Mouse (Mus musculus): ENCODE results near the gene Tnfrsf13b. TPM values are rescaled to one million over a fixed set of nuclear protein-coding genes. Genes with fewer than 3 reads are reported as not detected.

Tnfrsf13b gene
- total and polyA plus RNA-seq, 2 experiments = 0.65 to 0.91 TPM

- Histone ChIP-seq H3K4me1 (ENCODE audit: control insufficient read depth, insufficient read depth, low read length) (no peaks in the 10 kb centered on the region; the same call in 1 of the 2 replicates), H3K9ac (ENCODE audit: low read depth, low read length) (no peak overlapping the region), H3K27ac (replicated peaks; ENCODE audit: insufficient read depth, low read depth, low read length) (no peak overlapping the region), H3K27me3 (ENCODE audit: control insufficient read depth, insufficient read depth, low read length) (no peaks in the 10 kb centered on the region), H3K4me3 (ENCODE audit: insufficient read depth, low read depth, low read length) (no peak overlapping the region), H3K79me2 (ENCODE audit: control insufficient read depth, insufficient read depth, low read length) (no peaks in the 10 kb centered on the region), H3K36me3 (ENCODE audit: control insufficient read depth, insufficient read depth, low read length) (no peaks in the 10 kb centered on the region)
- no peak for TF ChIP-seq POLR2A (IDR thresholded peaks at IDR 0.05; ENCODE audit: extremely low read depth, insufficient read depth, low read length)
- TF ChIP-seq CTCF (IDR thresholded peaks at IDR 0.05; ENCODE audit: low read depth, low read length) = peak; percentile 18; the same call in 1 of the 2 replicates
- peak; percentile 83 for DNase-seq (ENCODE audit: extremely low read depth, low read depth, low spot score)
- 9% methylated on average over 1 of the region's 1 CpGs for WGBS
Observed at GRCm38 (mm10) chr11:61098046-61098445, 28.5 kb upstream of the Tnfrsf13b start.

GRCm38 (mm10) chr11:61102397-61103339 is 23.9 kb upstream of the Tnfrsf13b start:
- H3K9ac ChIP-seq (ENCODE audit: low read depth, low read length) = no peak overlapping the region
- no peaks in the 10 kb centered on the region for H3K79me2 ChIP-seq (ENCODE audit: control insufficient read depth, insufficient read depth, low read length)
- H3K4me1 ChIP-seq (ENCODE audit: control insufficient read depth, insufficient read depth, low read length) = no peaks in the 10 kb centered on the region; the same call in 1 of the 2 replicates
- H3K36me3 ChIP-seq (ENCODE audit: control insufficient read depth, insufficient read depth, low read length) = no peaks in the 10 kb centered on the region
- H3K4me3 ChIP-seq (ENCODE audit: insufficient read depth, low read depth, low read length) = no peak overlapping the region
- no peaks in the 10 kb centered on the region for H3K27me3 ChIP-seq (ENCODE audit: control insufficient read depth, insufficient read depth, low read length)
- no peak overlapping the region for H3K27ac ChIP-seq (replicated peaks; ENCODE audit: insufficient read depth, low read depth, low read length)
- DNase-seq (ENCODE audit: extremely low read depth, low read depth, low spot score) = peak; percentile 13
- WGBS = 58% methylated on average over 13 of the region's 13 CpGs
- TF ChIP-seq POLR2A (IDR thresholded peaks at IDR 0.05; ENCODE audit: extremely low read depth, insufficient read depth, low read length) = no peak
- no peak for TF ChIP-seq CTCF (IDR thresholded peaks at IDR 0.05; ENCODE audit: low read depth, low read length)

GRCm38 (mm10) chr11:61104241-61104901 is 22.2 kb upstream of the Tnfrsf13b start:
- Histone ChIP-seq H3K4me1 (ENCODE audit: control insufficient read depth, insufficient read depth, low read length) (no peaks in the 10 kb centered on the region), H3K79me2 (ENCODE audit: control insufficient read depth, insufficient read depth, low read length) (no peaks in the 10 kb centered on the region), H3K36me3 (ENCODE audit: control insufficient read depth, insufficient read depth, low read length) (no peaks in the 10 kb centered on the region), H3K4me3 (ENCODE audit: insufficient read depth, low read depth, low read length) (no peak overlapping the region), H3K9ac (ENCODE audit: low read depth, low read length) (no peak overlapping the region), H3K27me3 (ENCODE audit: control insufficient read depth, insufficient read depth, low read length) (no peaks in the 10 kb centered on the region), H3K27ac (replicated peaks; ENCODE audit: insufficient read depth, low read depth, low read length) (no peak overlapping the region)
- TF ChIP-seq CTCF (IDR thresholded peaks at IDR 0.05; ENCODE audit: low read depth, low read length) (peak; percentile 98), POLR2A (IDR thresholded peaks at IDR 0.05; ENCODE audit: extremely low read depth, insufficient read depth, low read length) (no peak)
- DNase-seq (ENCODE audit: extremely low read depth, low read depth, low spot score) = peak; percentile 66
- WGBS = 20% methylated on average over 20 of the region's 20 CpGs

- TF ChIP-seq CTCF (IDR thresholded peaks at IDR 0.05; ENCODE audit: low read depth, low read length) = no peak
- TF ChIP-seq POLR2A (IDR thresholded peaks at IDR 0.05; ENCODE audit: extremely low read depth, insufficient read depth, low read length) = no peak
- Histone ChIP-seq H3K9ac (ENCODE audit: low read depth, low read length) (no peak overlapping the region), H3K79me2 (ENCODE audit: control insufficient read depth, insufficient read depth, low read length) (no peaks in the 10 kb centered on the region), H3K36me3 (ENCODE audit: control insufficient read depth, insufficient read depth, low read length) (no peaks in the 10 kb centered on the region), H3K4me1 (ENCODE audit: control insufficient read depth, insufficient read depth, low read length) (no peaks in the 10 kb centered on the region), H3K27me3 (ENCODE audit: control insufficient read depth, insufficient read depth, low read length) (no peaks in the 10 kb centered on the region), H3K27ac (replicated peaks; ENCODE audit: insufficient read depth, low read depth, low read length) (no peak overlapping the region), H3K4me3 (ENCODE audit: insufficient read depth, low read depth, low read length) (no peak overlapping the region)
- 82% methylated on average over 12 of the region's 12 CpGs for WGBS
- DNase-seq (ENCODE audit: extremely low read depth, low read depth, low spot score) = no peak
Observed at GRCm38 (mm10) chr11:61108911-61109361, 17.6 kb upstream of the Tnfrsf13b start.

GRCm38 (mm10) chr11:61109707-61110106 is 16.8 kb upstream of the Tnfrsf13b start:
- no peak overlapping the region for H3K27ac ChIP-seq (replicated peaks; ENCODE audit: insufficient read depth, low read depth, low read length)
- TF ChIP-seq CTCF (IDR thresholded peaks at IDR 0.05; ENCODE audit: low read depth, low read length) = no peak
- TF ChIP-seq POLR2A (IDR thresholded peaks at IDR 0.05; ENCODE audit: extremely low read depth, insufficient read depth, low read length) = no peak
- no peaks in the 10 kb centered on the region for H3K4me1 ChIP-seq (ENCODE audit: control insufficient read depth, insufficient read depth, low read length)
- no peaks in the 10 kb centered on the region for H3K79me2 ChIP-seq (ENCODE audit: control insufficient read depth, insufficient read depth, low read length)
- H3K9ac ChIP-seq (ENCODE audit: low read depth, low read length) = no peak overlapping the region
- 82% methylated on average over 6 of the region's 6 CpGs for WGBS
- H3K36me3 ChIP-seq (ENCODE audit: control insufficient read depth, insufficient read depth, low read length) = no peaks in the 10 kb centered on the region
- no peak for DNase-seq (ENCODE audit: extremely low read depth, low read depth, low spot score)
- H3K27me3 ChIP-seq (ENCODE audit: control insufficient read depth, insufficient read depth, low read length) = no peaks in the 10 kb centered on the region
- no peak overlapping the region for H3K4me3 ChIP-seq (ENCODE audit: insufficient read depth, low read depth, low read length)

Data from liver, adult 2 months (tissue).